Mouse (Mus musculus): ENCODE data around the gene Cdcp1.

- TF ChIP-seq CTCF (IDR thresholded peaks at IDR 0.05; ENCODE audit: control insufficient read depth, insufficient read depth, insufficient read length) (no peak), USF1 (IDR thresholded peaks at IDR 0.05; ENCODE audit: low read depth) (no peak), MYOD1 (IDR thresholded peaks at IDR 0.05; ENCODE audit: control insufficient read depth, insufficient read length, low read depth) (no peak)
Observed at GRCm38 (mm10) chr9:123185546-123185945, 30.3 kb downstream of the Cdcp1 start.

All from C2C12 (cell line).